Mouse (Mus musculus): Measurements from ENCODE around the gene Clcnka.

Gene Clcnka

DNA sequence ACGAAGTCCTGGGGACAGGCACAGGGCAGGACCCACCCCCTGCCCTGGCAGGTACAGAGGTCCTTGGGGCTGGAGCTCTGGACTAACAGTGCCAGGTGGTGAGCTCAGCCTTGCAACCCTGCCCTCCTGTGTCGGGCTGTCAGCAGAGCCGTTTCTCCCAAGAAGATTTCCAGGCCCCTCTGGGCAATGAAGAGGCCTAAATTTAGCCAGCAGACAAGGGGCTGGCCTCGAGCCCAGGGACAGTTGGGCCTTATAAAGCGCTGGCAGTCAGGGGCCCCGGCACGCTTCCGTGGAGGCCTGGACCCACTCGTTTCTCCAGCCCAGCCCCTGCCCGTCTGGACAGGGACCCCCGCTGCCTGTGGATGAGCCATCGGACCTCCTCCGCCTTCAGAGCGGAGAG, 22.9 kb upstream of the Clcnka start:
- peak in 1 of 2 experiments; percentile 40 for DNase-seq

DNA sequence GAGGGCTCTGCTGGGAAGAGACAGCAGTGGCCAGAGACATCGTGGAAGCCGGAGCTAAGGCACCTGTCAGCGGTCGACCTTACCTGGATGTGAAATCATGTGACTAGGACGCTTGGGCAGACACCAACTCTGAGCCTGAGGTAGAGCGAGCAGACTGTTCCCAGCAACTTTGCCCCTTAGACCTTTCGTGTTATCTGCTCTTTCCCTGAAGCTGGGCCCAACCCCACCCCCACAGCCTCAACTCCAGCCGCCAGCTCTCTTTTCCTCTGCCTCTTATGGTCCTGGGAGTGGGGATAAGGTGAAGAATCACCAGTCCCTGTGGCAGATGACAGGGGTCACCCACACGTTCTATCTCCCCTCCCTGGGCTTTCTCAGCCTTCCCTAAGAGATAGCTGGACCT, 22.4 kb upstream of the Clcnka start:
- no peak for DNase-seq

DNA sequence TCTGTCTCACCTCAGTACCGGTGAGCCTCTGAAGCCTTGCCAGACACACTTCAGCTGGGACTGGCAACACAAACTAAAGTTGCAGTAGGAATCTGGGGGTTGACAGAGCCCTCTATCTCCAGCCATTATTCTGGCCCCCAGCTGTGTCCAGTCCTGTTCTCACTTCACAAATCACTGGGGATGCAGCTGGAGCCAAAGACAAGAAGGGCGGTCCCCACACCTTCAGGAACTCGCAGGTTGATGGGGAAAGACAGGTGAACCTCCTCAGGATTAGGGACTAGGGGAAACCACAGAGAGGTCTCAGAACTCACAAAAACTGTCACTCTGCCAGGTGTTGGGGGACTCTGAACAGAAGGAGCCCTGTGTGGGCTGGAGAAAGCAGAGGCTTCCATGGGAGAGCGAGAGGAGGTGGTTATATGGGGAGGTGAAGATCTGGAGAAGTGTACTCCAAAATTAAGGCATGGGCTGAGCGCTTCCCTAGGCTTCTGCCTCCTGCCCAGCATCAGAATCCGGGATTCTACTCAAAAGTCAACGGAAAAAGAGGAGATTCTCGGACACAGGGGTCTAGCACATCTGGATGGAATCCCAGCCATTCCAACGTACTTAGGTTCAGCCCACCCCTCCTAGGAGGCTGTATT, 21.8 kb upstream of the Clcnka start, which contains the start of gene Hspb7:
Gene Hspb7, plus strand, starts transcription at position 588 of the 638 bp plus-strand sequence.
- no peak for DNase-seq

DNA sequence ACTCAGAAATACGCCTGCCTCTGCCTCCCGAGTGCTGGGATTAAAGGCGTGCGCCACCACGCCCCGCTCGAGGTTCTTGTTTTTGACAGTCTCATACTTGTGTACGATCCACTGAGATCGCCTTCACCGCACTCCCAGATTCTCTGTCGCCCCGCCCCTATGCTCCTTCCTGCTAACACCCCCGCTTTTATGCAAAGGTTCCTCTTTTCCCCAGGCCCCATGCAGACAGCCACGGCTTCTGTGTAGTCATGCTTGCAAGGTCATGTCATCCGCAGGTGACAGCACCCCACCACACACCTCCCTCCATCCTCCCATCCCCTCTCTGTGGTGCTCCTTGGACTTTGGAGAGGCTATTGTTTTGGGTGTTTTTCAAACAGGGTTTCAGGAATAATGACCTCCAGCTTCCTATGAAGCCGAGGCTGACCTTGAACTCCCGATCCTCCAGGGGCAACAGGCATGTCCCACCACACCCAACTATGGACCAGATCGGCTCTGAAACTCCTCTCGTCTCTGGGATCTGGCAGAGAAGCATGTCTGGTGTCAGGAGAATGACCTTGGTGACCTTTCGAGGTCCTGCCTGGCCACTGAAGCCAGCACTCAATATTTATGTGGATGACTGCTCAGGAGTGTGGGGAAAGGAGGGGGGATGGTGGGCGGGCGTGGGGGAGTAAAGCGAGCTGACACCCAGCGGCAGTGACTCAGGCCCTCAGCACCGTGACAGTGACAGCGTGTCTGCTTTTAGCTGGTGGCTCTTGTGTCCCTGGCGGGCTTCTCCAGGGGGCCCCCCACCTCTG, 21.1 kb upstream of the Clcnka start:
- no peak for DNase-seq

DNA sequence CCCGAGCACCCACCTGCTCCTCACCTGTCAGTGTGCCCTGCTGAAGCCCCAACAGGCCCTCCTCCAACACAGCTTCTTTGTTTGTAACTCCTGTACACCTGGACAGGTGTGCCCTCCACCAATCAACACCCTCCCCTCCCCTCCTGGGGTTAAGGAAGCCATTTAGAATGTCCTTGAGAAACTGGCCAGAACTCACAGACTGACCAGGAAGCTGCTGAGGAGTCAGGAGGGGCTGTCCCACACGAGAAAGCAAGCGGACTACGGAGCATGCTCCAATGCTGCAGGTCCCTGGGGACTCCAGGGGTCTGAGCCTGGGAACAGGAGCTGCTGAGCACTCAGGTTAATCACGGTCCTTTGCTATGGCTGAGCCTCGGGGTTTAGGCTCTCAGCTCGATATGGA, 17.4 kb upstream of the Clcnka start, which contains the start of gene Clcnkb:
Gene Clcnkb, minus strand, starts transcription at position 91 of the 400 bp plus-strand sequence.
- DNase-seq, result peak; percentile 54 to 71

DNA sequence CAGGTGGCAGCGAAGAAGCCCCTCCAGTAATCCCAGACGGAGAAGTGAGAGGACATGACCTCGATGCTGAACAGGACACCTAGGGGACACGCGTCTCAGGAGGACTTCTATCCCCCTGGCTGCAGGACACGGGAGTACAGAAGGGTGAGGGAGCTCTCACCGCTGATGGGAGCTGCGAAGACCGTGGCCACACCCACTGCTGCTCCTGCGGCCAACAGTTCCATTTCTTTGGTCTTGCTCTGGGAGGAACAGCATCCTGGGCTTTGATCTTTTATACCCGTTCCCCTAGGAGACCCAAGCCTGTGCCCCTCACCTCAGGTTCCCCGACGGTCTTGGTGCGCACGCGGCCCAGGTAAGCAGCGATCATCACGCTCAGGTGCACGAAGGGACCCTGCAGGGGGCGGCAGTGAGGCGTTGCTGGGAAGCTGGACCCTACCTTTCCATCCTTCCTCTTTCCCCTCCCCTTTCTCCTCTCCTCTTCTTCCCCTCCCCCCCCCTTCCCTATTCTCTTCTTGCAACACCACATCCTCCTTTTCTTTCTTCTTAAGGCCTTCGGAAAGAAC, 13.0 kb upstream of the Clcnka start:
- peak in 1 of 2 experiments; percentile 75 for DNase-seq

DNA sequence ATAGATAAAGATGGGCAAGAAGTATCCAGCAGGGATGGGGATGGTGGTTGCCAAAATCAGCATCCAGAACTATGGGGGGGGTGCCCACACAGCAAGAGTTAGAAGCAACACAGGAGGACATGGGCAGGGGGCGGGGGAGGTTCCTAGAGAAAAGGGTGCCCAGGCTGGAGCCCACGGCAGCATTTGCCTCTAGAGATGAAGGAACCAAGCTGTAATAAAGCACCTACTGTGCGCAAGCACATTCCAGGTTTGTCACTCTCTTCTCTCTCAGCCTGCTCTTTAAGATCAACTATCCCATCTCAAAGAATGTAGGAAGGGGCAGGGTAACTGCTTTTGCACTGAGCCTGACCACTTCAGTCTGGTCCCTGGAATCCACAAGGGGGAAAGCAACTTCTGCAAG, 10.1 kb upstream of the Clcnka start:
- no peak for DNase-seq

DNA sequence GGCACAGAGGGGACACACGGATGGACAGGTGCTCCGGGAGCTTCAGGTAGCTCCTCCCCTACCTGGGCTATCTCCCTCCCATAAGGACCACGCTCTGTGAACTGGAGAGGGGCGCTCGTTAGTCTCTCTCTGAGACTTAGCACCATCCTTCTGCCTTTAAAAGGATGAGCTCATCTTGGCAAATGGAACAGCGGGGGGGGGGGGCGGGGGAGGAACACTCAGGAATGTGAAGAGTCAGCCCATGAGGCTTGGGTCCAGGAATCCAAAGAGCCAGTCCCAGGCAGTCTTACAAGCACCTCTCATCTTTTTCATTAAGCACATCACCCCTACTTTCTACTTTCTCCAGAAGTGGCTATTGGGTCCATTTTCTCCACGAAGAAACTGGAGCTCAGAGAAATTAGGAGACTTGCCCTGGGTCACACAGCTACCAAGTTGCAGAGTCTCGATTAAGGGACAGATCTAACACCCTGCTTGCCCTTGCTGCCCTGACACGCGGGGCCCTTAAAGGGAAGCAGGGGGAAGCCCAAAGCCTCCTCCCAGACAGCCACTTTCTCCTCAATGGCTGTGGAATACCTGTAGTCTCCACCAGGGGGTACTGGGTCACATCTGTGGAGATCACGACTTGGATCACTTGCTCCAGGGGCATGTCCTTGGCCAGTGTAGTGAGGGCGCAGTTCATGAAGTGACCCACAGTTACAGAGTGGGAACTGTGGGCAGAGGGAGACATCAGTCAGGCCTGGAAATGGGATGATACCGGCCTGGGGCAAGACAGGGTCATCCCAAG, 8.2 kb upstream of the Clcnka start:
- peak; percentile 65 to 71 for DNase-seq

DNA sequence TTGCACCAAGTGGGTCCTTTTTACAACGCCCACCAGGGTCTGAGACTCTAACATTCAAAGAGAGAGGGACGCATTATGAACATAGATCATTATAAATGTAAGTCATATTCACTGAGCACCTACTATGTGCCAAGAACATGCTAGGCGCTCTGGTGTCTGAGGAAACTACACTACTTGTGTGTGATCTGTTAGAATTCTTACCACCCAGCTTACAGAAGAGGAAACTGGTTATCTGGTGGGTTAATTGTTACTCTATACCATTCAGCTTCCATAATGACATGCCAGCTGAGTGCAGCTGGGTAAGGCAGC, 6.7 kb upstream of the Clcnka start:
- DNase-seq, result no peak

DNA sequence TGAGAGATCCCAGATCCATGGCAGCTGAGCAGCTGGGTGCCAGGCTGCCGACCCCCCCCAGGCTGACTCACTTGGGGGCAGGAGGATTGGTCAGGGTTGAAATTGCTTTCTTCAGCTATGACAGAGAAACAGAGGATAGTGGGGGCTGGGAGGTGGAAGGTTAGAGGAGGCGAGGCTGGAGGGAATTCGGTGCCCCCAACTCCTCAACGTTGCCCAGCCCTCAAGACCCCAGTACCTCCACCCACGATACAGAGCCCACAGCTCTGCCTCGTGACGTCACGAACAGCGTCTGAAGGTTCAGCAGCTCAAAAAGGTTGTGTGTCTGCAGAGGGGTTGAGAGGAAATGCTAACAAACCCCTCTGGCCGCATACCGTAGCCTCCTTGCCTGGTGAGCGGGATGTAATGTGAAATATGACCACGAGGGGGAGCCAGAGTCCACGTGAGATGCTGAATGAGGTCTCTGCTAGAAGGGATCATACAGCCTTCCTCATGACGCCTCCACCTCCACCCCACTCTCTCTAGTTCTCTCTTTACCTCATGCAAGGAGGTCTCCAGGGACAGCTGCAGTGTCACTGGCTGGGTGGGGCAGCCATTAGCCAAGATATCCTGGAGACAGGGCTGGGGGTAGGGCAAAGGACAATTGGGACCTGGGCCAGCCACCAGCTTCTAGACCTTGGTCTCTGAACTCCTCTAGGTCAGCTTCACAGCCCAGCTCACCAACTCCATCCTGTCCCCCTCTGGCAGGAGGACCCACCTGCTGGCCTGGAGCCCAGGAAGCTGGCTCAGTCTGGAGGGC, 6.2 kb upstream of the Clcnka start:
- DNase-seq, result peak; percentile 82 to 91

DNA sequence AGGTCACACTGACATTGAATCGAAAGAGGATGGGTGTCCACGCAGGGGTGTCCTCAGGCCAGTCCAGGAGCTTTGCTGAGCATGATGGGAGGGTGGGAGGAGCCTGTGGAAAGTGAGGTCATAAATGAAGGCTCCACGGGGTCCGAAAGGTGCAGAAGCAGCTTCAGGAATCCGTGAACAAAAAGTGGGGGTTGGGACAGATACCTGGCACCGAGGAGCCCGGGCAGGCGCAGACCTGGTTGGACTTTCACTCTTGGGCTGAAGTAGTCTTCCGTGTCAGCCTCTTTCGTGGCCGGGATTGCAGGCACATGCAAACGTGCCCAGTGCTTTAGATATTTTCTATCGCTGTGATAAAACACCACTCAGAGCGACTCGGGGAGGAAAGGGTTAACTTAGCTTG, 1.6 kb upstream of the Clcnka start:
- peak; percentile 76 to 78 for DNase-seq

DNA sequence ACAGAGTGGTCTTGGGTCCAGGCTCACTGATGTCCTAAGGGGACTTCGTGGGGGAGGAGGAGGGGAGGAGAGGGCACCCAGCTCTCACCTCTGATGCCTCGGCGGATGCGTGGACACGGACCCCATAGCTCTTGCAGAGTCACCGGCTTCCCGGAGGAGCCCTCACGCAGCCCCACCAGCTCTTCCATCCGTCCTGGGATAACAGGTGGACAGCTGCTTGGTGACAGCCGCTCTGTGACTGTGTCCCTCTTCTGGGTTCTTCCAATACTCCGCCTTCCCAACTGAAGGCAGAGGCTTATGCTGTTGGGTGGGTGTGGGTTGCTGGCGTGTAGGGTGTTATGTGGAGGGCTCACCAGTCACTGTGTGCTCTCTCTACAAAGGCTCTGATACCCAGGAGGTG, 663 bp downstream of the Clcnka start:
- no peak for DNase-seq

DNA sequence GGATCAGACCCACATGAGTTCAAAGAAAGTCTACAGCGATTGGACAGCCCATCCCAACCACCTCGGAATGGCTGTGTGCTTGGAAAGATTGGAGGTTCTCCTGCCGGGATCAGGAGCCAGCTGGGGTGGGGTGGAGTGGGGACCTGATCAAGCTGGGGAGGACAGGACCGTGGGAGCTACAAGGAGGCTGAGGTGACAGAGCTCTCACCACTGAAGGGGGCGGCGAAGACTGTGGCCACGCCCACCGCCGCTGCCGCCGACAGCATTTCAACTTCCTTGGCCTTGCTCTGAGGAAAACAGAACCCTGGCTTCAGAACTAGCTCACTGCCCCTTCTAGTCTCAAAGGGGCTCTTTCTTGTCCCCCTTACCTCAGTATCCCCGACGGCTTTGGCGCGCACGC, 3.8 kb downstream of the Clcnka start:
- peak in 1 of 2 experiments; percentile 52 for DNase-seq

DNA sequence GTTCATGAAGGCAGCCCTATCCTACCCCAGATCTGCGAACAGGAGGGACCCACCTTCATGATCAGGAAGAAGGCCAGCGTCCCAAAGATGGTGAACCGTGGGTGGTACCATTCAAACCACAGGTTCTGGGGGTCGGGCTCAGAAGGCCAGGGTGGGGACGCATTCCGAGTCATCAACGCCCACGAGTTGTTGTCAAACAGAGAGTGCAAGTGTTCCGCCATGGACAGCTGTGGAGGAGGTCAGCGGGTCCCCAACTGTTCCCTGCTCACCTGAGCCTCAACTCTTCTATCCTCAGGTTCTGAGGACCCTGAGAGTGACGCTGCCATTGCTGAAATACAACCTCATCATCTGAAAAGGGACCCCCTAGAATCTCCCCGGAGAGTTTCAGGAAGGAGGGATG, 7.2 kb downstream of the Clcnka start:
- DNase-seq, result no peak

DNA sequence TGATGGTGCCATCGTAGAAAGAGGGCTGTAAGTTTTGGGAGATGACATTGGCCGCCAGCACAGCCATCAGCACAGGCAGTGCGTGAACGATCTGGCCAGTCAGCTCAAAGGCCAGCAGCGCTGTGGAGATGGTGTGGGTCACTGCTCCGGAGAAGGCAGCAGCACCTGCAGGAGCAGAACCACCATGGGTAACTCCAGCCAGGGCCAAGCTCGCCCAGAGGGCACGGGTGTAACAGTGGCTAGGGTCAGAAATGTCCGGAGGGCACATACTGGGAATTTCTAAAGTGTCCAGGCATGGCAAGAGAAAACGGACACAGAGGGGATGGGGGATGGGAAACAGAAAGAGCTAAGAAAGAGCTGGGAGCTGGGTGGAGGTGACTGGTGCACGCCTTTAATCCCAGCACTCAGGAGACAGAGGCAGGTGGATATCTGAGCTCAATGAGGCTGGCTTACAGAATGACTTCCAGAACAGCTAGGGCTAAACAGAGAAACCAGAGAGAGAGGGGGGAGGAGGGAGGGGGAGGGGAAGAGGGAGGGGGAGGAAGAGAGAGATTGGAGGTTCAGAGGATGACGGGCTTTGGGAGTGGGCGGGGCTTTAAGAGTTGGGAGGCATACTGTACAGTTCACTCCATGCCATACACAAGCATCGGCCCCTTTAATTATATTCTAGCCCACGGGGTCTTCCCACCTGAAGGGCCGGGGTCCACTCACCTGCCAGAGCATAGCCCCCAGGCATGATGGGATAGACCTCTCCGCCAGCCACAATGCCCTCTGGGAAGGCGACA, 9.0 kb downstream of the Clcnka start:
- peak in 1 of 2 experiments; percentile 23 for DNase-seq

DNA sequence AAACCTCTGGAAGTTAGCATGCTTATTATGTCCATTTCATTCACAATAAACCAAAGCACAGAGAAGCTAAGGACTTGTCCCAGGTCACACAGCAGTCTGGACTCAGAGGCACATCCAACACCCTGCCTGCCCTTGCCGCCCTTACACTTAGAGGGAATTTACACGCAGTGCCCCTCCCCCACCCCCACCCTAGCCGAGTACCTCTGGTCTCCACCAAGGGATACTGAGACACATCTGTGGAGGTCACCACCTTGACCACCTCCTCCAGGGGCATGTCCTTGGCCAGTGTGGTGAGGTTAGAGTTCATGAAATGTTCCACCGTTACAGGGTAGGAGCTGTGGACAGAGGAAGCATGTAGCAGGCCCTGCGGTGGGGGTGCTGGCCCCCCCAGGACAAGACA, 10.6 kb downstream of the Clcnka start:
- no peak for DNase-seq

DNA sequence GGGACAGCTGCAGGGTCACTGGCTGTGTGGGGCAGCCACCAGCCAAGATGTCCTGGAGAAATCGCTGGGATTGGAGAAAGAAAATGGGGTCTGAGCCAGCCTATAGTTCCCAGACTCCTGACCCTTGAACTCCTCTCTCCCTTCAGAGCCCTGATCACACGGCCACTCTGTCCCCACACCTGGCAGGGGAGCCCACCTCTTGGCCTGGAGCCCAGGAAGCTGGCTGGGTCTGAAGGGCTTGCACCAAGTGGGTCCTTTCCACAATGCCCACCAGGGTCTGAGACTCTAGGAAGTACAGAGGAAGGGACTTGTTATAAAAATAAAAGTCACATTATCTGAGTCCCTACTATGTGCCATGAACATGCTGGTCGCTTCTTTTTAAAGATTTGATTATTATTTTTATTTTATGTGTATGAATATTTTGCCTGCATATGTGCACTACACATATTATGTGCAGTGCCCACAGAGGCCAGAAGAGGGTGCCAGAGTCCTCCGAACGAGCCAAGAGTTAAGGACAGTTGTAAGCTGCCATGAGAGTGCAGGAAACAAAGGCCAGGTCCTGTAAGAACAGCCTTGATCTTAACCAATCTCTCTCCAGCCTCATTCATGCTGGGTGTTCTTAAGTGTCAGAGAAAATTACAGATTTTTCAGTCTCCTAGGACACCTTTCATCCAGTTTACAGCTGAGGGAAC, 11.3 kb downstream of the Clcnka start:
- DNase-seq, result peak; percentile 83 to 92

DNA sequence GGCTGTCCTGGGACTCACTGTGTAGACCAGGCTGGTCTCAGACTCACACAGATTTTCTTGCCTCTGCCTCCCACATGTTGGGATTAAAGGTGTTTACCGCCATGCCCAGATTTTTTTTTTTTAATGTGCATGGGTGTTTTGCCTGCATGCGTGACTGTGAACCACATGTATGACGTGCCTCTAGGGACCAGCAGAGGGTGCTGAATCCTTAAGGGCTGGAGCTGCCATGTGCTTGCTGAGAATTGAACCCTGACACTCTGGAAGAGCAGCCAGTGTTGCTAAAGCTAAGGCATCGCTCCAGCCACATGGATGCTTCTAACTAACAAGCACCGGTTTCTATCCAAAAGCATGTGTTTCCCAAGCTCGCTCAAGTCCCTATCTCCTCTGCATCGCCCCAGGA, 12.4 kb downstream of the Clcnka start:
- no peak for DNase-seq

DNA sequence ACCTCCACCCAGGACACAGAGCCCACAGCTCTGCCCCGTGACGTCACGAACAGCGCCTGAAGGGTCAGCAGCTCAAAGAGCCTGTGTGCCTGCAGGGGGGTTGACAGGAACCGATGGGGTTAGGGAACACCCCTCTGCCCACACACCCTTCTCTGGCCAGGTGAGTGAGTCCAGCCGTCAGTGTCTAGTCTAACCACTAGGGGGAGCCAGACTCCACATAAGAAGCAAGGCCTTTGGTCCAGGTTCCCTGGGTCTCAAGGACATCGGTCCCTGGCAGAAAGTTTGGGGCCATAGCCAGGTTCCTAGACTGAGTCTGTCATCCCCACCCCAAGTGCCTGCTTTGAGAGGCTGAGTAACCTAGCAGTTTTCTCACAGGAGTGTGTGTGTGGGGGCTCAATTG, 13.2 kb downstream of the Clcnka start:
- peak; percentile 55 to 74 for DNase-seq

DNA sequence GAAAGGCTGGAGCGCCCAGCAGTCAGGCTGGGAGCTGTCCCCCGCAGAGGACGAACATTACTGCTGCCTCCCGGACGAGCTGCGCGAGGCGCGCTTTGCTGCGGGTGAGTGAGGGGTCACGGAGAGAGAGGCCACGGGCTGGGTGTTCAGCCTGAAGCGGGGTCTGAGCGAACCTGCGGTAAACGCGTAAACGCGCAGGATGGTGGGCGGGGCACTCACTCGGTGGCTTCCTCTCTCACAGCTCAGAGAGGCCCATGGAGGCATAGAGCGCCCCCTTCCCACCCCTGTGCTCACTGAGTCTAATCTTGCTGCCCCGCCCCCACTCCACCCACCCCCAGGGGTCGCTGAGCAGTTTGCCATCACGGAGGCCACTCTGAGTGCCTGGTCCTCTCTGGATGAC, 16.1 kb downstream of the Clcnka start:
- DNase-seq, result peak in 1 of 2 experiments; percentile 37

DNA sequence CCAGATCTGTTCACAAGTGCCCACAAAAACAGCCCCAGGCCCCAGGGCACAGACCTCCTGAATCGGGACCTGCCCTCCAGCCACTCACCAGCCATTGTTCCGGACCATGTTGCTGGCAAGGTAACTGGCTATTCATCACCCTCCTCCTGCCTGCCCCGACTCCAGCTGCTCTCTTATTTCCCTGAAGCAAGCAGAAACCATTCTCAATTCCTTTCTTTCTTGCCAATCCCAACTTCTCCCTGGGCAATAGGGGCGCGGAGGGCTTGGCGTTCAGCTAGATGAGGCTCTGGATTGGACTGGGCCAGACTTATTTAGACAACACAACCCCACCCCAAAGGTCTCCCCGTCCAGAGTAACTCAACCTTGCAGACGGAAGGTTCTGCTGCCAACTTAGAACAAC, 18.9 kb downstream of the Clcnka start:
- no peak for DNase-seq

Data from kidney, postnatal 36 days (tissue).